Mouse (Mus musculus) bone marrow macrophage, adult 2 months (primary cell): ENCODE results near the gene Gm20708. TPM values are rescaled to one million over a fixed set of nuclear protein-coding genes. Genes with fewer than 3 reads are reported as not detected.
A peak's percentile ranks its signal among the peaks of the same experiment; 100 is the strongest.
"Not testable (repeated sequence)": the region's sequence is repeated elsewhere in the genome, so short reads cannot be mapped to it uniquely, and the experiment has no call there.

ENCODE experiments used
- H3K27ac ChIP-seq: 2 replicates; pipeline ENCODE4 v1.5.1; 2012; ENCODE audit warnings: low read depth, low read length; ENCODE audit not compliant: insufficient read depth
- H3K4me1 ChIP-seq: 2 replicates; pipeline ENCODE4 v1.6.1; 2012; ENCODE audit warnings: low read length; ENCODE audit not compliant: control insufficient read depth, insufficient read depth
- H3K4me3 ChIP-seq: 2 replicates; pipeline ENCODE4 v1.5.1; 2012; ENCODE audit warnings: mild to moderate bottlenecking, low read length, moderate library complexity; ENCODE audit not compliant: insufficient read depth
- CTCF ChIP-seq: IDR thresholded peaks from 2 replicates; pipeline ENCODE4 v1.5.1; 2012; ENCODE audit warnings: low read depth, mild to moderate bottlenecking, low read length, moderate library complexity
- POLR2A ChIP-seq: IDR thresholded peaks from 2 replicates; pipeline ENCODE4 v1.6.1; 2012; ENCODE audit warnings: mild to moderate bottlenecking, low read depth, low read length, borderline replicate concordance
- polyA plus RNA-seq: library from polyadenylated mRNA; stranded (reverse); fragments of >200 nt; gene quantifications from 2 replicates; pipeline ENCODE4 v1.2.4, GENCODE M21; 2012; ENCODE audit not compliant: missing spikeins, insufficient read depth, insufficient read length

Gm20708 gene
- polyA plus RNA-seq, 1 experiment: 4.0 TPM

- Histone ChIP-seq H3K27ac (no peak overlapping the region), H3K4me3 (no peak overlapping the region), H3K4me1 (peaks cover 26% of the 10 kb centered on the region)
- TF ChIP-seq CTCF (no peak), POLR2A (no peak)
Observed at GRCm38 (mm10) chr11:117806781-117807180, 2.7 kb upstream of the Gm20708 start.

GRCm38 (mm10) chr11:117810401-117811046 lies 1.1 kb downstream of the Gm20708 start:
- H3K27ac ChIP-seq: peak overlapping the region; percentile 74
- peaks cover 18% of the 10 kb centered on the region for H3K4me1 ChIP-seq
- peak overlapping the region; percentile 79 for H3K4me3 ChIP-seq
- no peak for TF ChIP-seq POLR2A
- no peak for TF ChIP-seq CTCF

GRCm38 (mm10) chr11:117813867-117814266 lies 4.4 kb downstream of the Gm20708 start:
- H3K4me1 ChIP-seq: peaks cover 18% of the 10 kb centered on the region
- no peak for TF ChIP-seq CTCF
- no peak for TF ChIP-seq POLR2A
- no peak overlapping the region for H3K27ac ChIP-seq

GRCm38 (mm10) chr11:117814704-117815366 lies 5.4 kb downstream of the Gm20708 start:
- Histone ChIP-seq H3K27ac (no peak overlapping the region), H3K4me1 (peaks cover 13% of the 10 kb centered on the region), H3K4me3 (no peak overlapping the region)
- TF ChIP-seq POLR2A: no peak
- TF ChIP-seq CTCF: no peak

More at GRCm38 (mm10) chr11:117813867-117814266, 4.4 kb downstream of the Gm20708 start:
- H3K4me3 ChIP-seq: no peak overlapping the region

GRCm38 (mm10) chr11:117815850-117816249 lies 6.4 kb downstream of the Gm20708 start:
- H3K4me1 ChIP-seq: peaks cover 14% of the 10 kb centered on the region
- not testable (repeated sequence) for H3K27ac ChIP-seq

GRCm38 (mm10) chr11:117816389-117816996 lies 7.0 kb downstream of the Gm20708 start:
- H3K4me3 ChIP-seq: no peak overlapping the region
- TF ChIP-seq CTCF (no peak), POLR2A (no peak)
- peaks cover 12% of the 10 kb centered on the region for H3K4me1 ChIP-seq
- no peak overlapping the region for H3K27ac ChIP-seq

More at GRCm38 (mm10) chr11:117815850-117816249, 6.4 kb downstream of the Gm20708 start:
- H3K4me3 ChIP-seq: not testable (repeated sequence)

- Histone ChIP-seq H3K4me1 (peaks cover 14% of the 10 kb centered on the region), H3K4me3 (no peak overlapping the region), H3K27ac (no peak overlapping the region)
- TF ChIP-seq CTCF: no peak
- no peak for TF ChIP-seq POLR2A
Observed at GRCm38 (mm10) chr11:117819095-117819494, 9.6 kb downstream of the Gm20708 start.

GRCm38 (mm10) chr11:117820173-117820572 lies 10.7 kb downstream of the Gm20708 start:
- Histone ChIP-seq H3K4me1 (peaks cover 16% of the 10 kb centered on the region), H3K27ac (no peak overlapping the region), H3K4me3 (no peak overlapping the region)
- TF ChIP-seq CTCF (no peak), POLR2A (no peak)

GRCm38 (mm10) chr11:117821868-117822267 lies 12.4 kb downstream of the Gm20708 start:
- H3K4me3 ChIP-seq: no peak overlapping the region
- peaks cover 26% of the 10 kb centered on the region for H3K4me1 ChIP-seq
- no peak overlapping the region for H3K27ac ChIP-seq
- TF ChIP-seq POLR2A (no peak), CTCF (no peak)

- TF ChIP-seq CTCF (no peak), POLR2A (no peak)
- Histone ChIP-seq H3K4me1 (peaks cover 35% of the 10 kb centered on the region), H3K4me3 (no peak overlapping the region), H3K27ac (no peak overlapping the region)
Observed at GRCm38 (mm10) chr11:117822728-117823241, 13.3 kb downstream of the Gm20708 start.
